Comparison of ENCODE assay signal across 21 mouse cellular contexts in genomic region chr2:167496437-167496836, GRCm38 (mm10). TPM values are rescaled to one million over a fixed set of nuclear protein-coding genes. Genes with fewer than 3 reads are reported as not detected.
A peak's percentile ranks its signal among the peaks of the same experiment; 100 is the strongest.
DNase-seq lines count a peak whose midpoint lies in the region; ATAC-seq and TF ChIP-seq lines count a peak whose summit lies in the region.
"Had no signal": no experiment of that assay in that cellular context is flagged by ENCODE, and none has a peak within 500 bp of the region (broad histone marks: within the 10 kb centered on the region; RNA-seq: fewer than 3 reads in every experiment).

No protein-coding gene starts in this region.

- peak overlapping the region; percentile 22; the same call in 1 of the 2 replicates for H3K27ac ChIP-seq in bone marrow macrophage, adult 2 months (ENCODE audit: insufficient read depth, low read depth, low read length)
- H3K27ac ChIP-seq: embryonic facial prominence, embryonic 10.5 days; forebrain, embryonic 12.5 days; heart, embryonic 10.5 days; hindbrain, embryonic 12.5 days had no signal

- TF ChIP-seq POLR2A in bone marrow macrophage, adult 2 months (IDR thresholded peaks at IDR 0.05; ENCODE audit: borderline replicate concordance, low read depth, low read length): no peak

- ATAC-seq in monocyte, adult 5-6 weeks (replicated peaks; ENCODE audit: insufficient number of reproducible peaks, low FRiP score, low TSS enrichment, poor library complexity, severe bottlenecking): no peak
- ATAC-seq: lung, postnatal 0 days had no signal

- peak; percentile 40 for DNase-seq in cerebellum, adult 9-10 months
- DNase-seq in cerebellum, postnatal 36 days: no peak
- peak; percentile 28 to 40 for DNase-seq in monocyte, adult 2 months (ENCODE audit: low read depth in 1 of 2, low spot score in 2 of 2)
- DNase-seq in naive thymus-derived CD4-positive, alpha-beta T cell, adult 2 months (ENCODE audit: low read depth): peak; percentile 49
- DNase-seq in adrenal gland, adult 2 months: no peak
- DNase-seq in frontal cortex, postnatal 14 days (ENCODE audit: low spot score in 2 of 2): no peak
- DNase-seq: adrenal gland, adult 8-10 months; cerebellum, adult 11-12 months; cerebellum, postnatal 25 days; gastrocnemius, postnatal 25 days; kidney, adult 9 months; kidney, postnatal 36 days; midbrain, embryonic 14.5 days; thymus, adult 2 months had no signal

- peaks cover 15% of the 10 kb centered on the region for H3K4me1 ChIP-seq in bone marrow macrophage, adult 2 months (ENCODE audit: control insufficient read depth, insufficient read depth, low read length)

- H3K4me3 ChIP-seq in bone marrow macrophage, adult 2 months (ENCODE audit: insufficient read depth, low read length): no peak overlapping the region
- H3K4me3 ChIP-seq: embryonic facial prominence, embryonic 10.5 days; forebrain, embryonic 12.5 days; heart, embryonic 10.5 days; hindbrain, embryonic 12.5 days had no signal

- TF ChIP-seq CTCF in bone marrow macrophage, adult 2 months (IDR thresholded peaks at IDR 0.05; ENCODE audit: low read depth, low read length): no peak

RNA-seq across cellular contexts. Expression of gene Spata2, which starts 3.8 kb away (rescaled TPM):
- total RNA-seq in monocyte, adult 5-6 weeks (2017): 7.3 to 13.8 TPM (median 9.6 TPM) in 3 replicates
- 11.9 and 14.2 TPM in 2 replicates for polyA plus RNA-seq in bone marrow macrophage, adult 2 months (2012; ENCODE audit: insufficient read depth, insufficient read length, missing spikeins)
- 10 to 100 TPM; 33.1 to 35.1 TPM for total RNA-seq in adrenal gland, adult 2 months (2021)
- polyA plus RNA-seq in adrenal gland, adult 2 months (2012; rRNA removed): 29.0 and 30.8 TPM in 2 replicates

RNA-seq across cellular contexts. Expression of gene Rnf114, which starts 4.0 kb away (rescaled TPM):
- total RNA-seq in monocyte, adult 5-6 weeks (2017): 62.6 to 74.1 TPM (median 67.8 TPM) in 3 replicates
- polyA plus RNA-seq in bone marrow macrophage, adult 2 months (2012; ENCODE audit: insufficient read depth, insufficient read length, missing spikeins): 115 and 117 TPM in 2 replicates
- 10 to 100 TPM; 75.2 to 78.4 TPM for total RNA-seq in adrenal gland, adult 2 months (2021)
- 64.2 and 70.8 TPM in 2 replicates for polyA plus RNA-seq in adrenal gland, adult 2 months (2012; rRNA removed)

RNA-seq across cellular contexts. Expression of gene Snai1, which starts 41.6 kb away (rescaled TPM):
- total RNA-seq in monocyte, adult 5-6 weeks (2017): not detected in 3 replicates
- 0.49 and 0.79 TPM in 2 replicates for polyA plus RNA-seq in bone marrow macrophage, adult 2 months (2012; ENCODE audit: insufficient read depth, insufficient read length, missing spikeins)
- total RNA-seq in adrenal gland, adult 2 months (2021): 10 to 100 TPM in 1 of 2 experiments, 1 to 10 TPM in 1; 6.7 to 10.1 TPM
- polyA plus RNA-seq in adrenal gland, adult 2 months (2012; rRNA removed): 45.2 and 45.3 TPM in 2 replicates

Comparison
In these comparisons a context has a peak if more than half of its experiments do, and no peak if none do; other contexts are left out.
1. DNase-seq: peak in cerebellum, adult 9-10 months (single experiment), monocyte, adult 2 months (2 of 2) and naive thymus-derived CD4-positive, alpha-beta T cell, adult 2 months (single experiment); none in cerebellum, postnatal 36 days (0 of 2), adrenal gland, adult 2 months (single experiment) and frontal cortex, postnatal 14 days (0 of 2).